Comparison of ENCODE assay signal across 19 mouse cellular contexts in the genomic region with DNA sequence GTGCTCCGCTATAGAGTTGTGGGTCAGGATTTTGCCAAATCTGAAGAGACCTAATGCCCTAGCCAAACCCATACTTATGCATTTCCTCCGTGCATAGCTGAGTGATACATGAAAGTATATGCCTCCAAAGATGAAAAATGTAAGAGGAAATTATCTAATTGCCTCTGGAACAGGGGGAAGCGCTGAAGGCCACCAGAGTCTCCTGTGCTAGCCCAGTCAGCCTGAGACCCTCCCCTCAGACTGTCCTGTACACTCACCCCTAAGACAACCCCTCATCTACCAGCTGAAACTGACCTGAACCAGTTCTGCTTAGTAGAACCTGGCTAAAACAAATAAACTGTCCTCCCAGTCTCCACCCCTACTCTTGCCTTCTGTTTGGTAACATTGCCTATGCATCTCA. TPM values are rescaled to one million over a fixed set of nuclear protein-coding genes. Genes with fewer than 3 reads are reported as not detected.
DNase-seq lines count a peak whose midpoint lies in the region; ATAC-seq and TF ChIP-seq lines count a peak whose summit lies in the region.
"Had no signal": no experiment of that assay in that cellular context is flagged by ENCODE, and none has a peak within 500 bp of the region (broad histone marks: within the 10 kb centered on the region; RNA-seq: fewer than 3 reads in every experiment).

No protein-coding gene starts in this region.

- H3K36me3 ChIP-seq in heart, embryonic 10.5 days: no peaks in the 10 kb centered on the region
- no peaks in the 10 kb centered on the region; the same call in 1 of the 2 replicates for H3K36me3 ChIP-seq in lung, embryonic 14.5 days (ENCODE audit: insufficient read depth)
- H3K36me3 ChIP-seq in hindbrain, postnatal 0 days (ENCODE audit: insufficient read depth, low read length): no peaks in the 10 kb centered on the region
- H3K36me3 ChIP-seq in small intestine, adult 2 months (ENCODE audit: control insufficient read depth, insufficient read depth, low read length): no peaks in the 10 kb centered on the region
- H3K36me3 ChIP-seq: midbrain, embryonic 12.5 days had no signal

- no peak for TF ChIP-seq CTCF in lung, embryonic 14.5 days (IDR thresholded peaks at IDR 0.05; ENCODE audit: low read depth)
- TF ChIP-seq CTCF in hindbrain, postnatal 0 days (IDR thresholded peaks at IDR 0.05; ENCODE audit: low read depth): no peak
- TF ChIP-seq CTCF in small intestine, adult 2 months (IDR thresholded peaks at IDR 0.05; ENCODE audit: extremely low read depth, insufficient read length, insufficient replicate concordance, low read depth, low read length): no peak

- WGBS in heart, embryonic 10.5 days: 15% methylated on average over 3 of the region's 3 CpGs
- WGBS in lung, embryonic 14.5 days: 22% methylated on average over 3 of the region's 3 CpGs
- 15% methylated on average over 3 of the region's 3 CpGs for WGBS in hindbrain, postnatal 0 days
- 79% methylated on average over 3 of the region's 3 CpGs for WGBS in small intestine, adult 2 months

- TF ChIP-seq POLR2A in small intestine, adult 2 months (IDR thresholded peaks at IDR 0.05; ENCODE audit: low read depth, low read length): no peak

- H3K9me3 ChIP-seq in heart, embryonic 10.5 days: no peaks in the 10 kb centered on the region
- H3K9me3 ChIP-seq in lung, embryonic 14.5 days (ENCODE audit: low read depth, low read length): no peaks in the 10 kb centered on the region
- H3K9me3 ChIP-seq in hindbrain, postnatal 0 days (ENCODE audit: low read length): no peaks in the 10 kb centered on the region
- H3K9me3 ChIP-seq: midbrain, embryonic 12.5 days had no signal

- peaks cover 100% of the 10 kb centered on the region for H3K27me3 ChIP-seq in heart, embryonic 10.5 days (ENCODE audit: insufficient read depth, poor library complexity, severe bottlenecking)
- H3K27me3 ChIP-seq in lung, embryonic 14.5 days (ENCODE audit: insufficient read depth, low read length): peaks cover 35% of the 10 kb centered on the region
- H3K27me3 ChIP-seq in hindbrain, postnatal 0 days (ENCODE audit: insufficient read depth, low read length): peaks cover 80% of the 10 kb centered on the region
- peaks cover 28% of the 10 kb centered on the region for H3K27me3 ChIP-seq in small intestine, adult 2 months (ENCODE audit: control insufficient read depth, insufficient read depth, low read length)

- ATAC-seq in lung, embryonic 14.5 days (ENCODE audit: insufficient read depth): no peak
- no peak for ATAC-seq in hindbrain, postnatal 0 days
- ATAC-seq: liver, postnatal 0 days had no signal

- 0 out of 2 replicates have a peak overlapping the region, but pooled peaks have one; percentile 62 for H3K4me3 ChIP-seq in heart, embryonic 10.5 days
- peak overlapping the region; percentile 63 for H3K4me3 ChIP-seq in lung, embryonic 14.5 days (ENCODE audit: low read depth, low read length)
- peak overlapping the region; percentile 41; the same call in 1 of the 2 replicates for H3K4me3 ChIP-seq in hindbrain, postnatal 0 days (ENCODE audit: low read length)
- no peak overlapping the region for H3K4me3 ChIP-seq in small intestine, adult 2 months (ENCODE audit: low read depth, low read length)
- H3K4me3 ChIP-seq: erythroblast, embryonic 14.5 days; midbrain, embryonic 12.5 days had no signal

- no peak for DNase-seq in heart, embryonic 10.5 days (ENCODE audit: low spot score)
- DNase-seq in heart, postnatal 4 days: no peak
- no peak for DNase-seq in lung, embryonic 14.5 days
- DNase-seq in lung, postnatal 10 days: no peak
- no peak for DNase-seq in hindbrain, postnatal 0 days (ENCODE audit: low spot score)
- DNase-seq in left cerebral cortex, adult 8-10 months (ENCODE audit: low spot score in 2 of 2): no peak
- DNase-seq in thymus, postnatal 14 days: no peak
- DNase-seq: adrenal gland, postnatal 10 days; layer of hippocampus, adult 9-11 months; left cerebral cortex, postnatal 4 days; liver, postnatal 0 days; right cerebral cortex, adult 18-20 months; thymus, postnatal 4 days had no signal

- peaks cover 10% of the 10 kb centered on the region for H3K4me1 ChIP-seq in heart, embryonic 10.5 days
- peaks cover 30% of the 10 kb centered on the region for H3K4me1 ChIP-seq in lung, embryonic 14.5 days (ENCODE audit: insufficient read depth)
- H3K4me1 ChIP-seq in hindbrain, postnatal 0 days (ENCODE audit: insufficient read depth, low read length): 0 out of 2 replicates have a peak, but pooled peaks cover 4% of the 10 kb centered on the region
- peaks cover 12% of the 10 kb centered on the region for H3K4me1 ChIP-seq in small intestine, adult 2 months (ENCODE audit: control insufficient read depth, insufficient read depth, insufficient read length, low read length)
- H3K4me1 ChIP-seq: midbrain, embryonic 12.5 days had no signal

- H3K4me2 ChIP-seq in lung, embryonic 14.5 days: peak overlapping the region; percentile 79
- peak overlapping the region; percentile 58 for H3K4me2 ChIP-seq in hindbrain, postnatal 0 days (ENCODE audit: low read depth, low read length)
- H3K4me2 ChIP-seq: midbrain, embryonic 12.5 days had no signal

- H3K27ac ChIP-seq in heart, embryonic 10.5 days: peak overlapping the region; percentile 59; the same call in 1 of the 2 replicates
- H3K27ac ChIP-seq in lung, embryonic 14.5 days (ENCODE audit: low read depth): peak overlapping the region; percentile 98
- H3K27ac ChIP-seq in hindbrain, postnatal 0 days: peak overlapping the region; percentile 92
- peak overlapping the region; percentile 46 for H3K27ac ChIP-seq in small intestine, adult 2 months (ENCODE audit: insufficient read depth, low read depth, low read length)
- H3K27ac ChIP-seq: midbrain, embryonic 12.5 days had no signal

- peak overlapping the region; percentile 98 for H3K9ac ChIP-seq in lung, embryonic 14.5 days
- H3K9ac ChIP-seq in hindbrain, postnatal 0 days (replicated peaks; ENCODE audit: low read length): peak overlapping the region; percentile 60; the same call in 1 of the 2 replicates
- H3K9ac ChIP-seq: liver, postnatal 0 days; midbrain, embryonic 12.5 days had no signal

RNA-seq across cellular contexts. Expression of gene 5730596B20Rik, which starts 3.4 kb away (rescaled TPM):
- polyA plus RNA-seq in heart, embryonic 10.5 days (2016; fragmentation: Nextera tagmentation; extraction: Ambion mirVana): 0.07 and 1.5 TPM in 2 replicates
- total RNA-seq in heart, postnatal 4 days (2021): under 1 TPM; 0.20 to 0.29 TPM
- 2.3 and 2.6 TPM in 2 replicates for polyA plus RNA-seq in lung, embryonic 14.5 days (2014; fragmentation: Nextera tagmentation; extraction: Ambion mirVana)
- total RNA-seq in hindbrain, postnatal 0 days (2014; rRNA removed): 1.1 and 1.2 TPM in 2 replicates
- 1.3 and 1.5 TPM in 2 replicates for polyA plus RNA-seq in hindbrain, postnatal 0 days (2015; fragmentation: Nextera tagmentation; extraction: Ambion mirVana)
- polyA plus RNA-seq in small intestine, adult 2 months (2012; rRNA removed): 0.10 TPM in 1 of 2 replicates, not detected in the other
- not detected for total RNA-seq in left cerebral cortex, adult 8-10 months (2022)
- total RNA-seq: hematopoietic stem cell, adult 5-6 weeks; left cerebral cortex, postnatal 4 days had no signal
- polyA plus RNA-seq: cortical plate, adult 2 months; erythroblast, embryonic 14.5 days; frontal cortex, adult 2 months; liver, postnatal 0 days; midbrain, embryonic 12.5 days had no signal

RNA-seq across cellular contexts. Expression of gene Hoxa4, which starts 10.8 kb away (rescaled TPM):
- 0.17 and 1.4 TPM in 2 replicates for polyA plus RNA-seq in heart, embryonic 10.5 days (2016; fragmentation: Nextera tagmentation; extraction: Ambion mirVana)
- total RNA-seq in heart, postnatal 4 days (2021): under 1 TPM; 0.71 to 0.86 TPM
- 7.0 and 7.7 TPM in 2 replicates for polyA plus RNA-seq in lung, embryonic 14.5 days (2014; fragmentation: Nextera tagmentation; extraction: Ambion mirVana)
- total RNA-seq in hindbrain, postnatal 0 days (2014; rRNA removed): 4.8 and 7.3 TPM in 2 replicates
- polyA plus RNA-seq in hindbrain, postnatal 0 days (2015; fragmentation: Nextera tagmentation; extraction: Ambion mirVana): 10.5 and 12.0 TPM in 2 replicates
- 2.3 and 2.4 TPM in 2 replicates for polyA plus RNA-seq in small intestine, adult 2 months (2012; rRNA removed)
- total RNA-seq in left cerebral cortex, adult 8-10 months (2022): not detected
- total RNA-seq: left cerebral cortex, postnatal 4 days had no signal
- polyA plus RNA-seq: cortical plate, adult 2 months; erythroblast, embryonic 14.5 days; frontal cortex, adult 2 months; midbrain, embryonic 12.5 days had no signal

RNA-seq across cellular contexts. Expression of gene Hoxa2, which starts 16.1 kb away (rescaled TPM):
- polyA plus RNA-seq in heart, embryonic 10.5 days (2016; fragmentation: Nextera tagmentation; extraction: Ambion mirVana): 4.3 and 10.3 TPM in 2 replicates
- under 1 TPM; 0.60 to 0.68 TPM for total RNA-seq in heart, postnatal 4 days (2021)
- 14.4 and 15.2 TPM in 2 replicates for polyA plus RNA-seq in lung, embryonic 14.5 days (2014; fragmentation: Nextera tagmentation; extraction: Ambion mirVana)
- 20.3 and 24.3 TPM in 2 replicates for total RNA-seq in hindbrain, postnatal 0 days (2014; rRNA removed)
- polyA plus RNA-seq in hindbrain, postnatal 0 days (2015; fragmentation: Nextera tagmentation; extraction: Ambion mirVana): 16.3 and 16.5 TPM in 2 replicates
- 0.83 and 1.0 TPM in 2 replicates for polyA plus RNA-seq in small intestine, adult 2 months (2012; rRNA removed)
- not detected for total RNA-seq in left cerebral cortex, adult 8-10 months (2022)
- total RNA-seq: left cerebral cortex, postnatal 4 days had no signal
- polyA plus RNA-seq: cortical plate, adult 2 months; erythroblast, embryonic 14.5 days; frontal cortex, adult 2 months had no signal

RNA-seq across cellular contexts. Expression of gene Hoxa1, which starts 22.6 kb away (rescaled TPM):
- polyA plus RNA-seq in heart, embryonic 10.5 days (2016; fragmentation: Nextera tagmentation; extraction: Ambion mirVana): 1.00 and 4.1 TPM in 2 replicates
- under 1 TPM; 0.19 to 0.23 TPM for total RNA-seq in heart, postnatal 4 days (2021)
- polyA plus RNA-seq in lung, embryonic 14.5 days (2014; fragmentation: Nextera tagmentation; extraction: Ambion mirVana): 1.8 and 1.9 TPM in 2 replicates
- 1.1 and 3.7 TPM in 2 replicates for total RNA-seq in hindbrain, postnatal 0 days (2014; rRNA removed)
- polyA plus RNA-seq in hindbrain, postnatal 0 days (2015; fragmentation: Nextera tagmentation; extraction: Ambion mirVana): 1.1 and 1.2 TPM in 2 replicates
- 0.11 and 0.28 TPM in 2 replicates for polyA plus RNA-seq in small intestine, adult 2 months (2012; rRNA removed)
- not detected for total RNA-seq in left cerebral cortex, adult 8-10 months (2022)
- total RNA-seq: hematopoietic stem cell, adult 5-6 weeks; left cerebral cortex, postnatal 4 days had no signal
- polyA plus RNA-seq: cortical plate, adult 2 months; erythroblast, embryonic 14.5 days had no signal

RNA-seq across cellular contexts. Expression of gene Hoxa5, which starts 23.7 kb away (rescaled TPM):
- polyA plus RNA-seq in heart, embryonic 10.5 days (2016; fragmentation: Nextera tagmentation; extraction: Ambion mirVana): 0.58 and 6.0 TPM in 2 replicates
- total RNA-seq in heart, postnatal 4 days (2021): 1 to 10 TPM; 1.3 to 1.5 TPM
- 58.3 and 58.5 TPM in 2 replicates for polyA plus RNA-seq in lung, embryonic 14.5 days (2014; fragmentation: Nextera tagmentation; extraction: Ambion mirVana)
- 99.2 and 108 TPM in 2 replicates for total RNA-seq in hindbrain, postnatal 0 days (2014; rRNA removed)
- polyA plus RNA-seq in hindbrain, postnatal 0 days (2015; fragmentation: Nextera tagmentation; extraction: Ambion mirVana): 81.7 and 89.4 TPM in 2 replicates
- 3.5 and 4.7 TPM in 2 replicates for polyA plus RNA-seq in small intestine, adult 2 months (2012; rRNA removed)
- not detected for total RNA-seq in left cerebral cortex, adult 8-10 months (2022)
- total RNA-seq: left cerebral cortex, postnatal 4 days had no signal
- polyA plus RNA-seq: cortical plate, adult 2 months; erythroblast, embryonic 14.5 days; frontal cortex, adult 2 months; midbrain, embryonic 12.5 days had no signal

Comparison
In these comparisons a context has a peak if more than half of its experiments do, and no peak if none do; other contexts are left out.
1. H3K27ac ChIP-seq: peak in every context shown above with its lines; median percentile 98 in lung, embryonic 14.5 days; 92 in hindbrain, postnatal 0 days; 59 in heart, embryonic 10.5 days; 46 in small intestine, adult 2 months.